Mouse (Mus musculus) MN1 (cell line): ENCODE results near the gene Nek5.
A peak's percentile ranks its signal among the peaks of the same experiment; 100 is the strongest.

Experiments
- DNase-seq: peaks from one replicate; pipeline ENCODE4 v3.0.0-alpha.2; 2016; ENCODE audit warnings: low spot score

Gene Nek5

GRCm38 (mm10) chr8:22089226-22089625 lies 35.6 kb downstream of the Nek5 start:
- no peak for DNase-seq

- no peak for DNase-seq
Measured at GRCm38 (mm10) chr8:22079313-22080007, 45.4 kb downstream of the Nek5 start.

- peak; percentile 27 for DNase-seq
Measured at GRCm38 (mm10) chr8:22061126-22061525, 63.7 kb downstream of the Nek5 start.

GRCm38 (mm10) chr8:22060446-22060889 lies 64.4 kb downstream of the Nek5 start, which contains the start of gene Alg11:
Alg11 (plus strand) TSS chr8:22060721.
- DNase-seq = peak; percentile 98

GRCm38 (mm10) chr8:22059821-22060445 lies 64.9 kb downstream of the Nek5 start, which contains the start of gene Atp7b:
Atp7b (minus strand) TSS chr8:22060305.
- DNase-seq = no peak

- DNase-seq = no peak
Measured at GRCm38 (mm10) chr8:22059153-22059738, 65.6 kb downstream of the Nek5 start.

GRCm38 (mm10) chr8:22058368-22058767 lies 66.5 kb downstream of the Nek5 start:
- DNase-seq = no peak

GRCm38 (mm10) chr8:22056850-22057249 lies 68.0 kb downstream of the Nek5 start:
- no peak for DNase-seq

GRCm38 (mm10) chr8:22055492-22055877 lies 69.4 kb downstream of the Nek5 start:
- no peak for DNase-seq

- DNase-seq = no peak
Measured at GRCm38 (mm10) chr8:22054674-22055491, 70.0 kb downstream of the Nek5 start.

- DNase-seq = peak; percentile 50
Measured at GRCm38 (mm10) chr8:22047699-22048464, 77.0 kb downstream of the Nek5 start.

- DNase-seq = no peak
Measured at GRCm38 (mm10) chr8:22043706-22044105, 81.1 kb downstream of the Nek5 start.

GRCm38 (mm10) chr8:22042515-22042914 lies 82.3 kb downstream of the Nek5 start:
- DNase-seq = no peak

GRCm38 (mm10) chr8:22040153-22040509 lies 84.7 kb downstream of the Nek5 start:
- DNase-seq = no peak

- no peak for DNase-seq
Measured at GRCm38 (mm10) chr8:22039468-22040152, 85.2 kb downstream of the Nek5 start.

GRCm38 (mm10) chr8:22037022-22037421 lies 87.8 kb downstream of the Nek5 start:
- no peak for DNase-seq

- DNase-seq = no peak
Measured at GRCm38 (mm10) chr8:22036137-22036536, 88.7 kb downstream of the Nek5 start.

- no peak for DNase-seq
Measured at GRCm38 (mm10) chr8:22030990-22031389, 93.9 kb downstream of the Nek5 start.

GRCm38 (mm10) chr8:22028973-22029372 lies 95.9 kb downstream of the Nek5 start:
- no peak for DNase-seq

GRCm38 (mm10) chr8:22025241-22025640 lies 99.6 kb downstream of the Nek5 start:
- no peak for DNase-seq
